Mouse (Mus musculus) C2C12 (cell line): Measurements from ENCODE around the gene Ttc34. TPM values are rescaled to one million over a fixed set of nuclear protein-coding genes. Genes with fewer than 3 reads are reported as not detected.
A peak's percentile ranks its signal among the peaks of the same experiment; 100 is the strongest.

ENCODE experiments used
- H3K27me3 ChIP-seq: one replicate; pipeline ENCODE4 v1.6.1; 2011; ENCODE audit not compliant: control insufficient read depth, insufficient read depth, insufficient read length
- H3K36me3 ChIP-seq: one replicate; pipeline ENCODE4 v1.6.1; 2011; ENCODE audit not compliant: control insufficient read depth, insufficient read depth
- H3K4me3 ChIP-seq: one replicate; pipeline ENCODE4 v1.5.1; 2011; ENCODE audit warnings: mild to moderate bottlenecking, control low read depth; ENCODE audit not compliant: poor library complexity, insufficient read depth, severe bottlenecking
- H3K79me2 ChIP-seq: one replicate; pipeline ENCODE4 v1.6.1; 2011; ENCODE audit not compliant: control insufficient read depth, insufficient read depth
- H3K79me3 ChIP-seq: one replicate; pipeline ENCODE4 v1.6.1; 2011; ENCODE audit warnings: low read depth, control low read depth
- H3ac ChIP-seq: one replicate; pipeline ENCODE3; 2011; ENCODE audit warnings: low read depth; ENCODE audit not compliant: control insufficient read depth, insufficient read length
- CEBPB ChIP-seq: IDR thresholded peaks from one replicate; pipeline ENCODE4 v1.6.1; 2011; ENCODE audit warnings: low read depth, mild to moderate bottlenecking, control low read depth, moderate library complexity
- CTCF ChIP-seq: IDR thresholded peaks from one replicate; pipeline ENCODE4 v1.5.1; 2011; ENCODE audit not compliant: control insufficient read depth, insufficient read depth, insufficient read length
- FOSL1 ChIP-seq: IDR thresholded peaks from one replicate; pipeline ENCODE4 v1.8.0; 2011; ENCODE audit warnings: mild to moderate bottlenecking, low read length; ENCODE audit not compliant: poor library complexity, insufficient read depth, severe bottlenecking
- MAX ChIP-seq: IDR thresholded peaks from one replicate; pipeline ENCODE4 v1.6.1; 2011; ENCODE audit warnings: mild to moderate bottlenecking, control low read depth
- MYOD1 ChIP-seq: IDR thresholded peaks from one replicate; pipeline ENCODE4 v1.6.1; 2011; ENCODE audit warnings: low read depth; ENCODE audit not compliant: control insufficient read depth, insufficient read length
- MYOG ChIP-seq: IDR thresholded peaks from one replicate; pipeline ENCODE4 v1.6.1; 2011; ENCODE audit not compliant: control insufficient read depth, insufficient read length; ENCODE audit errors: extremely low read depth
- USF1 ChIP-seq: IDR thresholded peaks from one replicate; pipeline ENCODE4 v1.6.1; 2011; ENCODE audit warnings: low read depth, mild to moderate bottlenecking, control low read depth, moderate library complexity
- polyA plus RNA-seq: library from polyadenylated mRNA; unstranded; fragments of >200 nt; fragmentation: generic; extraction: Trizol; gene quantifications from one replicate; pipeline ENCODE4 v1.2.1, GENCODE M21; 2012; ENCODE audit warnings: missing spikeins

Ttc34 gene
- polyA plus RNA-seq, 1 experiment: not detected

GRCm38 (mm10) chr4:154871757-154872251 lies 34.5 kb downstream of the Ttc34 start:
- Histone ChIP-seq H3K27me3 (peaks cover 45% of the 10 kb centered on the region), H3ac (no peak overlapping the region), H3K4me3 (no peak overlapping the region), H3K36me3 (no peaks in the 10 kb centered on the region), H3K79me2 (no peaks in the 10 kb centered on the region), H3K79me3 (no peaks in the 10 kb centered on the region)
- TF ChIP-seq USF1 (no peak), MAX (no peak)

- no peaks in the 10 kb centered on the region for H3K79me2 ChIP-seq
- H3K27me3 ChIP-seq: peaks cover 34% of the 10 kb centered on the region
- H3K79me3 ChIP-seq: no peaks in the 10 kb centered on the region
- TF ChIP-seq USF1 (no peak), CEBPB (no peak), FOSL1 (no peak)
- H3ac ChIP-seq: no peak overlapping the region
- no peaks in the 10 kb centered on the region for H3K36me3 ChIP-seq
- H3K4me3 ChIP-seq: no peak overlapping the region
Observed at GRCm38 (mm10) chr4:154873186-154873585, 35.9 kb downstream of the Ttc34 start.

- peaks cover 10% of the 10 kb centered on the region for H3K27me3 ChIP-seq
- no peak overlapping the region for H3K4me3 ChIP-seq
- H3K79me2 ChIP-seq: no peaks in the 10 kb centered on the region
- TF ChIP-seq MYOG (no peak), CTCF (peak; percentile 25)
- H3K36me3 ChIP-seq: no peaks in the 10 kb centered on the region
- no peaks in the 10 kb centered on the region for H3K79me3 ChIP-seq
- H3ac ChIP-seq: no peak overlapping the region
Observed at GRCm38 (mm10) chr4:154877864-154878548, 40.7 kb downstream of the Ttc34 start.

- no peaks in the 10 kb centered on the region for H3K36me3 ChIP-seq
Observed at GRCm38 (mm10) chr4:154880730-154881129, 43.5 kb downstream of the Ttc34 start.

GRCm38 (mm10) chr4:154882014-154882659 lies 44.9 kb downstream of the Ttc34 start:
- no peak overlapping the region for H3ac ChIP-seq
- peaks cover 22% of the 10 kb centered on the region for H3K27me3 ChIP-seq
- H3K79me3 ChIP-seq: no peaks in the 10 kb centered on the region
- no peak for TF ChIP-seq CTCF
- no peak for TF ChIP-seq USF1
- TF ChIP-seq FOSL1: no peak
- TF ChIP-seq MYOG: no peak
- TF ChIP-seq CEBPB: no peak
- no peak overlapping the region for H3K4me3 ChIP-seq
- H3K79me2 ChIP-seq: no peaks in the 10 kb centered on the region
- H3K36me3 ChIP-seq: no peaks in the 10 kb centered on the region

More at GRCm38 (mm10) chr4:154880730-154881129, 43.5 kb downstream of the Ttc34 start:
- Histone ChIP-seq H3K79me2 (no peaks in the 10 kb centered on the region), H3K4me3 (no peak overlapping the region), H3K79me3 (no peaks in the 10 kb centered on the region), H3K27me3 (peaks cover 17% of the 10 kb centered on the region), H3ac (no peak overlapping the region)
- no peak for TF ChIP-seq MYOG
- TF ChIP-seq MAX: no peak
- TF ChIP-seq CEBPB: no peak
- TF ChIP-seq MYOD1: no peak
- TF ChIP-seq CTCF: no peak
- TF ChIP-seq USF1: no peak
- TF ChIP-seq FOSL1: no peak

- H3K36me3 ChIP-seq: no peaks in the 10 kb centered on the region
- no peaks in the 10 kb centered on the region for H3K79me3 ChIP-seq
- no peak overlapping the region for H3K4me3 ChIP-seq
- no peak overlapping the region for H3ac ChIP-seq
- H3K79me2 ChIP-seq: no peaks in the 10 kb centered on the region
- TF ChIP-seq CTCF (no peak), MYOG (no peak), CEBPB (no peak), USF1 (no peak), MYOD1 (no peak), FOSL1 (no peak), MAX (no peak)
- peaks cover 39% of the 10 kb centered on the region for H3K27me3 ChIP-seq
Observed at GRCm38 (mm10) chr4:154885416-154885815, 48.2 kb downstream of the Ttc34 start.
